Mouse (Mus musculus): ENCODE results near the gene H2afb3. TPM values are rescaled to one million over a fixed set of nuclear protein-coding genes. Genes with fewer than 3 reads are reported as not detected.
A peak's percentile ranks its signal among the peaks of the same experiment; 100 is the strongest.
"Not testable (repeated sequence)": the region's sequence is repeated elsewhere in the genome, so short reads cannot be mapped to it uniquely, and the experiment has no call there.

The H2afb3 gene
- total RNA-seq (2021) = not detected
- long read RNA-seq, experiment 1 = 0 reads
- long read RNA-seq, experiment 2 = 0 reads

GRCm38 (mm10) chrX:120312995-120313394 lies at the start of gene H2afb3:
Gene H2afb3 (minus strand): TSS chrX:120313095.
- not testable (repeated sequence) for DNase-seq (ENCODE audit: low spot score in 2 of 2)

- no peak for DNase-seq (ENCODE audit: low spot score in 2 of 2)
Measured at GRCm38 (mm10) chrX:120301469-120302175, 11.3 kb downstream of the H2afb3 start.

- DNase-seq (ENCODE audit: low spot score in 2 of 2) = peak; percentile 9 to 32
Measured at GRCm38 (mm10) chrX:120292832-120293750, 19.8 kb downstream of the H2afb3 start.

- peak; percentile 13 to 26 for DNase-seq (ENCODE audit: low spot score in 2 of 2)
Measured at GRCm38 (mm10) chrX:120291696-120292095, 21.2 kb downstream of the H2afb3 start.

- no peak for DNase-seq (ENCODE audit: low spot score in 2 of 2)
Measured at GRCm38 (mm10) chrX:120290900-120291280, 22.0 kb downstream of the H2afb3 start.

GRCm38 (mm10) chrX:120290011-120290899 lies 22.6 kb downstream of the H2afb3 start, which contains the start of gene Pcdh11x:
Gene Pcdh11x (plus strand): TSS chrX:120290259.
- peak; percentile 50 to 59 for DNase-seq (ENCODE audit: low spot score in 2 of 2)

GRCm38 (mm10) chrX:120287502-120287901 lies 25.4 kb downstream of the H2afb3 start:
- DNase-seq (ENCODE audit: low spot score in 2 of 2) = peak in 1 of 2 experiments; percentile 10

- no peak for DNase-seq (ENCODE audit: low spot score in 2 of 2)
Measured at GRCm38 (mm10) chrX:120285522-120285921, 27.4 kb downstream of the H2afb3 start.

Other genes starting within 250 kb of the H2afb3 start
- gene Pcdh11x, start 22.8 kb downstream of the H2afb3 start, total RNA-seq (2021) = 10 to 100 TPM; 17.0 to 17.4 TPM

All from left cerebral cortex, adult 18-20 months (tissue).